Mouse (Mus musculus) liver, embryonic 14.5 days (tissue): Measurements from ENCODE around the gene Ptk7.

ENCODE experiments used
- CTCF ChIP-seq: IDR thresholded peaks from 2 replicates; pipeline ENCODE4 v1.5.1; 2016; ENCODE audit warnings: antibody characterized with exemption, low read depth, control low read depth
- EP300 ChIP-seq: IDR thresholded peaks from 2 replicates; pipeline ENCODE4 v1.6.1; 2016; ENCODE audit warnings: antibody characterized with exemption, low read depth

GRCm38 (mm10) chr17:46642060-46642459, 12.8 kb upstream of the Ptk7 start:
- TF ChIP-seq CTCF (no peak), EP300 (no peak)
